Mouse (Mus musculus): Measurements from ENCODE around the gene Tle6. TPM values are rescaled to one million over a fixed set of nuclear protein-coding genes. Genes with fewer than 3 reads are reported as not detected.
"Not testable (repeated sequence)": the region's sequence is repeated elsewhere in the genome, so short reads cannot be mapped to it uniquely, and the experiment has no call there.

Tle6 gene
- 3.5 and 3.7 TPM in 2 replicates for polyA plus RNA-seq (2015; fragmentation: Nextera tagmentation; extraction: Ambion mirVana)

DNA sequence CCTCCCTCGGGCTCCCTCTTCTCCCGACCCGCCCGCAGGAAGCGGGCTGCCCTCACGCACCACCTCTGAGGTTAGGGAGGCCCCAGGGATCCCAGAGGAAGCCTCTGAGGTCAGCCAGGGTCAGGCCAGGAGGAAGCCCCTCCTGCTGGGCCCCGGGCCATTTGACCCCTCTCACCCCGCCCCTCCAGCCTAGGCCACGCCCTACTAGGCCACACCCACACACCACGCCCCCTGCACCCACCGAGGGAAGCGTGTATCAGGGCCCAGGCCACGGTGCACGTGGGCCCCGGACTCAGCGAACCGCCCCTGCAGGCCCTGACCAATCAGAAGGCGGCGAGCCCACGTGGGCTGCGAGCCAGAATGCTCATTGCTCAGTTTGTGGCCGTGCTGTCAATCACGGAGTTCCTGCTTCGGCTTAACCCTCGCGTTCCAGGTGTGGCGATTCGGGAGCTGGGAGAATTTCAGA is at the start of gene Tle6:
Gene Tle6 (minus strand): TSS at position 336 of the 466 bp plus-strand sequence.
- Histone ChIP-seq H3K4me1 (replicated peaks; ENCODE audit: control insufficient read depth, insufficient read depth, low read length) (peaks cover 45% of the 10 kb centered on the region), H3K9ac (replicated peaks; ENCODE audit: low read depth, low read length) (no peak within 1 kb of the TSS), H3K9me3 (ENCODE audit: control insufficient read depth, low read length) (no peaks in the 10 kb centered on the region), H3K4me3 (replicated peaks; ENCODE audit: low read length) (peak within 1 kb of the TSS; percentile 29), H3K4me2 (ENCODE audit: low read length) (peak within 1 kb of the TSS; percentile 57), H3K27ac (ENCODE audit: low read length) (no peak within 1 kb of the TSS), H3K27me3 (replicated peaks; ENCODE audit: control insufficient read depth, insufficient read depth, low read length) (peaks cover 17% of the 10 kb centered on the region), H3K36me3 (ENCODE audit: control insufficient read depth, insufficient read depth) (no peaks in the 10 kb centered on the region)
- WGBS = 0% methylated on average over 28 of the region's 28 CpGs
- peak; percentile 64 for ATAC-seq

DNA sequence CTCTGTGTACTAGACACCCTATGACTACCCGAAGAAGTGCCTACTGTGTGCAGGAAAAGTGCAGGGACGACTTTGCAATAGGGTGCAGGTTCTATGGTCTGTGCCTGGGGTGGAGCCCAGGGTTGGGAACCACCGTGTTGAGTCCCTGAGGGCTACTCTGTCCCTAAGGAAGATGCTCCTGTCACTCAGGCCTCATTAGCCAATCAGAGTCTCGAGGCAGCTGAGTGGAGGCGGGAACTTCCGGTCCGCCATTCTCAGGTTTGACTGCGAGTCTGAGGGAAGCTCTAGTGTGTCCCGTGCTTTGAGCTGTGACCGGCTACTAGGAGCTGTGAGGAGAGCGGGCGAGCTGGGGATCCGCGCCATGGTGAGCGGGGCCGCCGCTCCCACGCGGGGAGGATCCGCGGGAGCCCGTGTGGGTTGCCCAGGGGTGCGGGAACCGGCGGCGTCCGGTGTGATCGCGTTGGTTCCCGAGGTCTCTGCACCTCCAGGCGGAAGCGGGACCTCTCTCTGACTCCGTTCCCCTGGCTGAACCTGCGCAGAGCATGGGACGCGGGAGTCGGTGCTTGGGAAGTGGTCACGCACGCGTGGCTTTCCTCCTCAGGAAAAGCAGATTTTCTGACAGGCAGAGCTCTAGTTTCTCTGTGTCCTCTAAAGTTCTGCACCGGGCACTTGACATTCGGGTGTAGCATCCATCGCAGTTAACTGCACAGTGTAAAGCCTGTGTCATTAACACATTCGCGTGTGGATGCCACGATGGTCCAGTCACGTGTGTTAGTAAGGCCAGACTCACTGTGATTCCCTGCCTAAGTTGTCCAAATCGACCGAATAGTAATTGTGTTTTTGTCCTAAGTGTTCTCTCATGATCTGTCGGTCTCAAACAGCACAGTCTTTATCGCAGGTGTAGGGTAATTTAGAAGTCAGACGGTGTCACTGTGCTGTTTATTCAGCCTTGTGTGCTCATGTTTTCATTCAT is 48.2 kb upstream of the Tle6 start, which contains the start of gene Gm10778:
Gene Gm10778 (plus strand): TSS at position 257 of the 973 bp plus-strand sequence.
- Histone ChIP-seq H3K4me3 (replicated peaks; ENCODE audit: low read length) (peak within 1 kb of the TSS; percentile 52), H3K9me3 (ENCODE audit: control insufficient read depth, low read length) (peaks cover 12% of the 10 kb centered on the region), H3K4me2 (ENCODE audit: low read length) (peak within 1 kb of the TSS; percentile 67), H3K9ac (replicated peaks; ENCODE audit: low read depth, low read length) (peak within 1 kb of the TSS; percentile 63), H3K27ac (ENCODE audit: low read length) (peak within 1 kb of the TSS; percentile 67)
- ATAC-seq = peak; percentile 97
- H3K27me3 ChIP-seq (replicated peaks; ENCODE audit: control insufficient read depth, insufficient read depth, low read length); H3K36me3 ChIP-seq (ENCODE audit: control insufficient read depth, insufficient read depth); H3K4me1 ChIP-seq (replicated peaks; ENCODE audit: control insufficient read depth, insufficient read depth, low read length): not testable (repeated sequence)
- 2% methylated on average over 35 of the region's 52 CpGs for WGBS

DNA sequence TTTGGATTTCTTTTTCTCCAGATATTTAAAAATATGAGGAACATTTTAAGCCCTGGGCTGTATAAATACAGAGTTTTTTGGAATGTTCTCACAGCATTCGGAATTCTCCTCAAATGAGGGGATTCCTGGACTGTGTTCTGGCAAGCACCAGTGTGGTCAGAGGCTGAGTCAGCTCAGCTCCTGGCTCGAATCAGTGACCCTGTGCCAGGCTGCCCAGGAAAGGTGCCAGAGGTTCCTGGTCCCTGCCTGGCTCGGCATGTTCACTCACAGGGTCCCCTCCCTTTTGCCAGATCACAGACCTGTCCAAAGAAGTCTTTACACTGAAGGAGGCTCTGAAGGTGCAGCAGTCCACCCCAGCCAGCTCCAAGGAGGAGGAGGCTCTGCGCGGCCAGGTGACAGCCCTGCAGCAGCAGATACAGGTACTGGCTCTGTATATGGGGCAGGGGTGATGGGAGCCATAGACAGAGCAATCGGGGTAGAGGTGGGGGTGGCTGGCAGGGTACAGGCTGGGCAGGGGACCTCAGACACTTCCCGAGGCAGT is 45.2 kb upstream of the Tle6 start:
- H3K27ac ChIP-seq (ENCODE audit: low read length) = no peak overlapping the region
- no peaks in the 10 kb centered on the region for H3K36me3 ChIP-seq (ENCODE audit: control insufficient read depth, insufficient read depth)
- no peak for ATAC-seq
- H3K9ac ChIP-seq (replicated peaks; ENCODE audit: low read depth, low read length) = no peak overlapping the region
- no peak overlapping the region for H3K4me2 ChIP-seq (ENCODE audit: low read length)
- WGBS = 88% methylated on average over 7 of the region's 7 CpGs
- H3K4me3 ChIP-seq (replicated peaks; ENCODE audit: low read length) = no peak overlapping the region
- no peaks in the 10 kb centered on the region for H3K9me3 ChIP-seq (ENCODE audit: control insufficient read depth, low read length)
- H3K27me3 ChIP-seq (replicated peaks; ENCODE audit: control insufficient read depth, insufficient read depth, low read length) = no peaks in the 10 kb centered on the region
- peaks cover 33% of the 10 kb centered on the region for H3K4me1 ChIP-seq (replicated peaks; ENCODE audit: control insufficient read depth, insufficient read depth, low read length)

DNA sequence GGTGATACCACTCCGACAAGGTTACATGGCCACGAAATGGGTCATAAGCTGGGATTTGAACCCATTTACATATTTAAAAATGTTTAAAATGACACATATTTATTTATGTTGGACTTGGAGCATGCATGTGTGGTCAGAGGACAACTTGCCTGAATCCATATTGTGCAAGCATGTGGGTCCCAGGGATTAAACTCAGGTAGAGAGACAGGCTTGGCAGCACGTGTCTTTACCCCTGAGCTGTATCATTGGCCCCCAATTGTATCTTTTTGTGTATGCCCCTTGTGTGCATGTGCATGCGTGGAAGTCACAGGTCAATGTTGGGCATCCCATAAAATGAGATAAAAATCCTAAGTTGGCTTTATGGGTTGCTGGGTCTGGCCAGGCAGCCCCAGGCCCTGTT is 44.5 kb upstream of the Tle6 start:
- Histone ChIP-seq H3K4me3 (replicated peaks; ENCODE audit: low read length) (no peak overlapping the region), H3K4me1 (replicated peaks; ENCODE audit: control insufficient read depth, insufficient read depth, low read length) (peaks cover 33% of the 10 kb centered on the region), H3K9ac (replicated peaks; ENCODE audit: low read depth, low read length) (no peak overlapping the region), H3K36me3 (ENCODE audit: control insufficient read depth, insufficient read depth) (no peaks in the 10 kb centered on the region), H3K27me3 (replicated peaks; ENCODE audit: control insufficient read depth, insufficient read depth, low read length) (no peaks in the 10 kb centered on the region), H3K9me3 (ENCODE audit: control insufficient read depth, low read length) (no peaks in the 10 kb centered on the region), H3K27ac (ENCODE audit: low read length) (no peak overlapping the region), H3K4me2 (ENCODE audit: low read length) (no peak overlapping the region)
- ATAC-seq = no peak
- 87% methylated on average over 4 of the region's 4 CpGs for WGBS

DNA sequence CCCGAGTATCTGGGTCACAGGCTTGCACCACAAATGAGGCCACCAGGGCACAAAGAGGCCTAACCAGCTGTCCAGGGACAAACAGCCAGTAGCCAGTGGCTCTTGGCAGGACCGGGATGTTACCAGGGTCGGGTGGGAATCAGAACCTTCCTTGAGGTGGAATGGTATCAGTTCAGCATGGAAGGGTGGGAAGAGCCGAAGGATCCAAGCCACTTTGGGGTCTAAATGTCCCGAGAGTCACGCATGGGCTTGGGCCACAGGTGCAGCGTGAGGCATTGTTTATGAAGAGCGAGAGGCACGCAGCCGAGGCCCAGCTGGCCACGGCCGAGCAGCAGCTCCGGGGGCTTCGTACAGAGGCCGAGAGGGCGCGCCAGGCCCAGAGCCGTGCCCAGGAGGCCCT is 43.8 kb upstream of the Tle6 start:
- no peak overlapping the region for H3K4me2 ChIP-seq (ENCODE audit: low read length)
- WGBS = 90% methylated on average over 18 of the region's 18 CpGs
- no peak overlapping the region for H3K9ac ChIP-seq (replicated peaks; ENCODE audit: low read depth, low read length)
- H3K4me3 ChIP-seq (replicated peaks; ENCODE audit: low read length) = no peak overlapping the region
- H3K9me3 ChIP-seq (ENCODE audit: control insufficient read depth, low read length) = no peaks in the 10 kb centered on the region
- H3K27me3 ChIP-seq (replicated peaks; ENCODE audit: control insufficient read depth, insufficient read depth, low read length) = no peaks in the 10 kb centered on the region
- no peaks in the 10 kb centered on the region for H3K36me3 ChIP-seq (ENCODE audit: control insufficient read depth, insufficient read depth)
- H3K27ac ChIP-seq (ENCODE audit: low read length) = no peak overlapping the region
- no peak for ATAC-seq
- peaks cover 29% of the 10 kb centered on the region for H3K4me1 ChIP-seq (replicated peaks; ENCODE audit: control insufficient read depth, insufficient read depth, low read length)

DNA sequence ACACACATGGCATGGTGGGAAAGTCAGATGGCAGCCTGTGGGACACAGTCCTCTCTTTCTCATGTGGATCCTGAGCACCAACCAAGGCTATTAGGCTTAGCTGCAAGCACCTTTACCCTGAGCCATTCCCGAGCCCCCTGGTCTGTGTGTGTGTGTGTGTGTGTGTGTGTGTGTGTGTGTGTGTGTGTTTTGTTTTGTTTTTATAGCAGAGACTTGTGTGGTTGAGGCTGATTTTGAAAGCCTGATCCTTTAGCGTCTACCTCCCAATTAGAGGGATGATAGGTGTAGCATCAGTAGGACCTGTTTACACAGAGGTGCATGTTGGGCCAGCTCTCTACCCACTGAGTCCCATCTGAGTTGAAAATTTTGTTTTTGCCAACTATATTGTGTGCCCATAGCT is 43.3 kb upstream of the Tle6 start:
- peak overlapping the region; percentile 94 for H3K27ac ChIP-seq (ENCODE audit: low read length)
- H3K27me3 ChIP-seq (replicated peaks; ENCODE audit: control insufficient read depth, insufficient read depth, low read length) = no peaks in the 10 kb centered on the region
- peaks cover 29% of the 10 kb centered on the region for H3K4me1 ChIP-seq (replicated peaks; ENCODE audit: control insufficient read depth, insufficient read depth, low read length)
- peak overlapping the region; percentile 99 for H3K9ac ChIP-seq (replicated peaks; ENCODE audit: low read depth, low read length)
- H3K4me3 ChIP-seq (replicated peaks; ENCODE audit: low read length) = peak overlapping the region; percentile 86
- 50% methylated on average over 2 of the region's 2 CpGs for WGBS
- no peaks in the 10 kb centered on the region for H3K9me3 ChIP-seq (ENCODE audit: control insufficient read depth, low read length)
- peak overlapping the region; percentile 98 for H3K4me2 ChIP-seq (ENCODE audit: low read length)
- ATAC-seq = peak; percentile 13
- no peaks in the 10 kb centered on the region for H3K36me3 ChIP-seq (ENCODE audit: control insufficient read depth, insufficient read depth)

DNA sequence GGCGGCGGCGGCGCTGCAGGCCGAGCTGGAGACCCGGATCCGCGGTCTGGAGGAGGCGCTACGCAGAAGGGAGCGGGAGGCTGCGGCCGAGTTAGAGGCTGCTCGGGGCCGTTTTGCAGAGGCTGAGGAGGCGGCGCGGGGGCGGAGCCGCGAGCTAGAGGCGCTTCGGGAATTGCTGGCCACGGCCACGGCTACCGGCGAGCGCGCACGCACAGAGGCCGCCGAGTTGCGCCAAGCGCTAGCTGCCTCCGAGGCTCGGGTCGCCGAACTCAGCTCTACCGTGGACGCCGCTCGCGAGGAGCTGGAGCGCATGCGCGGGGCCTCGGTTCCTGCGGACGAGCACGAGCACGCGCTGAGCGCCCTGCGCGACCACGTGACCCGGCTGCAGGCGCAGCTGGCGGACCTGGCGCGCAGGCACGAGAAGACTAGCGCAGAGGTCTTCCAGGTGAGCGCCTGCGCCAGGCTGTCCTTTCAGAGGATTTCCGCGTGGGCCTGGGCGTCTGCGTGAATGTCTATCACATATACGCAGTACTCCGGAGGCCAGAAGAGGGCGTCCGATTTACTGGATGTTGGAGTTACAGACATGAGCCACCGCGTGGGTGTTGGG is 42.7 kb upstream of the Tle6 start:
- Histone ChIP-seq H3K9me3 (ENCODE audit: control insufficient read depth, low read length) (no peaks in the 10 kb centered on the region), H3K4me2 (ENCODE audit: low read length) (peak overlapping the region; percentile 98), H3K4me1 (replicated peaks; ENCODE audit: control insufficient read depth, insufficient read depth, low read length) (peaks cover 27% of the 10 kb centered on the region), H3K27ac (ENCODE audit: low read length) (peak overlapping the region; percentile 94), H3K36me3 (ENCODE audit: control insufficient read depth, insufficient read depth) (no peaks in the 10 kb centered on the region), H3K4me3 (replicated peaks; ENCODE audit: low read length) (peak overlapping the region; percentile 86), H3K9ac (replicated peaks; ENCODE audit: low read depth, low read length) (peak overlapping the region; percentile 99), H3K27me3 (replicated peaks; ENCODE audit: control insufficient read depth, insufficient read depth, low read length) (no peaks in the 10 kb centered on the region)
- under 1% methylated on average over 75 of the region's 75 CpGs for WGBS
- ATAC-seq = peak; percentile 88

DNA sequence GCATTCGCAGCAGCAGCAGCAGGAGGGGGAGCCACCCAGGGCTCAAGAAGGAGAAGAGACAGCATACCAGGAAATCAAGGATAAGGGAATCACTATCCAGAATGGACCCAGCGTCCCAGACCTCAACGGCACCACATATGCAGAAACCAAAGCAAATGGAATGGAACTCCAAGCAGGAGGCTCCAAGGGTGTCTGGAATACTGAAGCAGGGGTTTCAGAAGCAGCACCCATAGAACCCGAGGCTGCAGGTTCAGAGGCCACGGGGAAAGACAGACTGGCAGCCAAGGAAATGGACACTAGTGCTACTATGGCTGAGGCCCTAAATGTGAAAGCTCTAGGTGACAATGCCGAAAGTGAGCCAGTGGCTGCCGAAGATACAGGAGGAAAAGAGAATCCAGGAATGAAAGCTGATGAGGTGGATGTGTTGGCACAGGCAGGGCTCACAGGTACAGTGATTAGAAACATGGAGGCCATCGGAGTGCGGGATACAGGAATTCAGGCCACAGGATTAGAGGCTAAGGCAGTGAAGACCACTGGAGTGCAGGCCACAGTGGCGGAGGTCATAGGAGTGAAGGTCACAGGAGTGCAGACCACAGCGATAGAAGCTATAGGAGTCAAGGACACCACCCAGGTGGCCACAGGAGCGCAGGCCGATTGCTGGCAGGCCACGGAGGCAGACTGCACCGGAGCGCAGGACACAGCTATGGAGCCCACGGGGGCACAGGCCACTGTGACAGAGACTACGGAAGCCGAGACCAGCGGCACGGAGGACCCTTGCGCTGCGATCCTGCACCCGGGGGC is 42.0 kb upstream of the Tle6 start:
- peak overlapping the region; percentile 94 for H3K27ac ChIP-seq (ENCODE audit: low read length)
- peak overlapping the region; percentile 99 for H3K9ac ChIP-seq (replicated peaks; ENCODE audit: low read depth, low read length)
- peaks cover 25% of the 10 kb centered on the region for H3K4me1 ChIP-seq (replicated peaks; ENCODE audit: control insufficient read depth, insufficient read depth, low read length)
- H3K27me3 ChIP-seq (replicated peaks; ENCODE audit: control insufficient read depth, insufficient read depth, low read length) = no peaks in the 10 kb centered on the region
- peak overlapping the region; percentile 98 for H3K4me2 ChIP-seq (ENCODE audit: low read length)
- H3K36me3 ChIP-seq (ENCODE audit: control insufficient read depth, insufficient read depth) = no peaks in the 10 kb centered on the region
- H3K4me3 ChIP-seq (replicated peaks; ENCODE audit: low read length) = peak overlapping the region; percentile 86
- WGBS = 18% methylated on average over 24 of the region's 24 CpGs
- H3K9me3 ChIP-seq (ENCODE audit: control insufficient read depth, low read length) = no peaks in the 10 kb centered on the region
- no peak for ATAC-seq

Data from forebrain, embryonic 16.5 days (tissue).